Mouse (Mus musculus) MEL (cell line): ENCODE measurements around the gene Tmem143.

Source experiments
- BHLHE40 ChIP-seq: IDR thresholded peaks from 2 replicates; pipeline ENCODE4 v1.6.1; 2012; ENCODE audit warnings: low read depth, mild to moderate bottlenecking, inconsistent platforms, low read length, improper control_type of control experiment, borderline replicate concordance
- CTCF ChIP-seq, 3 experiments: IDR thresholded peaks in 2 of 3; conservative IDR thresholded peaks in 1 of 3; 2 replicates each; pipeline ENCODE4 v1.5.1; 2011 to 2012; ENCODE audit warnings: low read length in 3 of 3, low read depth in 2 of 3, mild to moderate bottlenecking in 2 of 3, improper control_type of control experiment in 1 of 3, inconsistent platforms in 1 of 3, mixed read lengths in 1 of 3, moderate library complexity in 1 of 3; ENCODE audit not compliant: control insufficient read depth in 1 of 3, insufficient read depth in 1 of 3, poor library complexity in 1 of 3, severe bottlenecking in 1 of 3
- KAT2A ChIP-seq: conservative IDR thresholded peaks from 2 replicates; pipeline ENCODE4 v1.6.1; 2012; ENCODE audit warnings: low read depth, low read length, improper control_type of control experiment, inconsistent platforms
- MAX ChIP-seq: IDR thresholded peaks from 2 replicates; pipeline ENCODE4 v1.6.1; 2011; ENCODE audit warnings: low read length, improper control_type of control experiment
- MXI1 ChIP-seq: IDR thresholded peaks from 2 replicates; pipeline ENCODE4 v1.6.1; 2011; ENCODE audit warnings: mild to moderate bottlenecking, low read depth, low read length, improper control_type of control experiment
- NRF1 ChIP-seq: IDR thresholded peaks from 2 replicates; pipeline ENCODE4 v1.6.1; 2014; ENCODE audit warnings: low read depth, mild to moderate bottlenecking, inconsistent platforms, low read length, improper control_type of control experiment, moderate library complexity; ENCODE audit not compliant: poor library complexity, insufficient read depth, severe bottlenecking
- POLR2A ChIP-seq, 2 experiments: IDR thresholded peaks; 2 replicates each; pipeline ENCODE4 v1.6.1; 2011 to 2012; ENCODE audit warnings: low read length in 2 of 2, mild to moderate bottlenecking in 2 of 2, control low read depth in 1 of 2, improper control_type of control experiment in 1 of 2, low read depth in 1 of 2, moderate library complexity in 1 of 2; ENCODE audit not compliant: control insufficient read depth in 1 of 2, insufficient read depth in 1 of 2, poor library complexity in 1 of 2
- SIN3A ChIP-seq: IDR thresholded peaks from 2 replicates; pipeline ENCODE4 v1.6.1; 2012; ENCODE audit warnings: low read length, improper control_type of control experiment, inconsistent platforms
- SMC3 ChIP-seq: IDR thresholded peaks from 2 replicates; pipeline ENCODE4 v1.6.1; 2011; ENCODE audit warnings: low read depth, low read length, improper control_type of control experiment
- TBP ChIP-seq: IDR thresholded peaks from 2 replicates; pipeline ENCODE4 v1.8.0; 2011; ENCODE audit warnings: low read depth, low read length, improper control_type of control experiment

DNA sequence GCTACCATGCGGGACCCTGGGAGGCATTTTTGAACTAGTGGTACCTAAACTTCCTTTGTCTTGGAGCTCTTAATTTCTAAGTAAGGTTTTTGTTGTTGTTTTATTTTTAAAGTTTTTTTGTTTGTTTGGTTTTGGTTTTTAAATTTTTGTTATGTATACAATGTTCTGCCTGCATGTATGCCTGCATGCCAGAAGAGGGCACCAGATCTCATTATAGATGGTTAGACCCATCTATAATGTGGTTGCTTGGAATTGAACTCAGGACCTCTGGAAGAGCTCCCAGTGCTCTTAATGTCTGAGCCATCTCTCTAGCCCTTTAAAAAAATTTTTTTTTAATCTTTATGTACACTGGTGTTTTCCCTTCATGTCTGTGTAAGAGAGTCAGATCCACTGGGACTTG, 32.9 kb downstream of the Tmem143 start:
- TF ChIP-seq POLR2A (IDR thresholded peaks at IDR 0.05; ENCODE audit: control insufficient read depth in 1 of 2, insufficient read depth in 1 of 2, low read depth in 1 of 2, low read length in 2 of 2, poor library complexity in 1 of 2) (no peak), CTCF (IDR thresholded peaks at IDR 0.05 in 2 of 3, conservative IDR thresholded peaks at IDR 0.05 in 1 of 3; ENCODE audit: control insufficient read depth in 1 of 3, insufficient read depth in 1 of 3, low read depth in 2 of 3, low read length in 3 of 3, poor library complexity in 1 of 3, severe bottlenecking in 1 of 3) (peak in 2 of 3 experiments; percentile 22 to 34; a peak in 1 of 6 replicates), BHLHE40 (no peak), NRF1 (no peak), SIN3A (no peak), MAX (no peak), KAT2A (no peak), MXI1 (no peak), TBP (no peak), SMC3 (peak; percentile 28; the same call in 1 of the 2 replicates)
